Mouse (Mus musculus) hindbrain, embryonic 11.5 days (tissue): Measurements from ENCODE around the gene Syvn1. TPM values are rescaled to one million over a fixed set of nuclear protein-coding genes. Genes with fewer than 3 reads are reported as not detected.

Source experiments
- ATAC-seq: fragments of 200-750 bp; cut with Nextera tagmentation; 2 replicates; pipeline ENCODE4 v1.8.0; 2017; ENCODE audit warnings: mild to moderate bottlenecking, moderate TSS enrichment, moderate library complexity; ENCODE audit not compliant: low FRiP score
- DNase-seq: peaks from one replicate; pipeline ENCODE4 v3.0.0-alpha.2; 2015; ENCODE audit warnings: low spot score
- H3K27ac ChIP-seq: fragments of 300-500 bp; sonication (generic); 2 replicates; pipeline ENCODE4 v1.5.1; 2014; ENCODE audit warnings: mild to moderate bottlenecking, low read depth, low read length
- H3K27me3 ChIP-seq: fragments of 300-500 bp; sonication (generic); 2 replicates; pipeline ENCODE4 v1.6.1; 2014; ENCODE audit warnings: mild to moderate bottlenecking, low read length, moderate library complexity, mixed read lengths; ENCODE audit not compliant: control insufficient read depth, insufficient read depth
- H3K36me3 ChIP-seq: fragments of 300-500 bp; sonication (generic); 2 replicates; pipeline ENCODE4 v1.6.1; 2014; ENCODE audit warnings: mild to moderate bottlenecking, low read length, moderate library complexity, mixed read lengths; ENCODE audit not compliant: control insufficient read depth, insufficient read depth
- H3K4me1 ChIP-seq: fragments of 300-500 bp; sonication (generic); replicated peaks from 2 replicates; pipeline ENCODE4 v1.6.1; 2014; ENCODE audit warnings: low read length, mixed read lengths; ENCODE audit not compliant: control insufficient read depth, insufficient read depth
- H3K4me2 ChIP-seq: fragments of 300-500 bp; sonication (generic); replicated peaks from 2 replicates; pipeline ENCODE4 v1.6.1; 2014; ENCODE audit warnings: mild to moderate bottlenecking, low read depth, low read length
- H3K4me3 ChIP-seq: fragments of 300-500 bp; sonication (generic); 2 replicates; pipeline ENCODE4 v1.5.1; 2014; ENCODE audit warnings: low read depth, low read length
- H3K9ac ChIP-seq: fragments of 300-500 bp; sonication (generic); 2 replicates; pipeline ENCODE4 v1.6.1; 2014; ENCODE audit warnings: low read depth, low read length
- H3K9me3 ChIP-seq: fragments of 300-500 bp; sonication (generic); 2 replicates; pipeline ENCODE4 v1.6.1; 2016; ENCODE audit warnings: low read length; ENCODE audit not compliant: control insufficient read depth
- WGBS: fragments of 180-500 bp; shearing (Covaris S2); extraction: QIAGEN DNeasy Blood & Tissue Kit; methylation state at CpG from one replicate; pipeline ENCODE4 v1.1.7; 2014; 5-methylcytosine and 5-hydroxymethylcytosine counted together
- polyA plus RNA-seq: library from polyadenylated mRNA; unstranded; fragments of >200 nt; fragmentation: Nextera tagmentation; extraction: Ambion mirVana; gene quantifications from 2 replicates; pipeline ENCODE4 v1.2.1, GENCODE M21; 2014

Gene Syvn1
- polyA plus RNA-seq, 1 experiment from 2014 or later = 27.1 TPM

DNA sequence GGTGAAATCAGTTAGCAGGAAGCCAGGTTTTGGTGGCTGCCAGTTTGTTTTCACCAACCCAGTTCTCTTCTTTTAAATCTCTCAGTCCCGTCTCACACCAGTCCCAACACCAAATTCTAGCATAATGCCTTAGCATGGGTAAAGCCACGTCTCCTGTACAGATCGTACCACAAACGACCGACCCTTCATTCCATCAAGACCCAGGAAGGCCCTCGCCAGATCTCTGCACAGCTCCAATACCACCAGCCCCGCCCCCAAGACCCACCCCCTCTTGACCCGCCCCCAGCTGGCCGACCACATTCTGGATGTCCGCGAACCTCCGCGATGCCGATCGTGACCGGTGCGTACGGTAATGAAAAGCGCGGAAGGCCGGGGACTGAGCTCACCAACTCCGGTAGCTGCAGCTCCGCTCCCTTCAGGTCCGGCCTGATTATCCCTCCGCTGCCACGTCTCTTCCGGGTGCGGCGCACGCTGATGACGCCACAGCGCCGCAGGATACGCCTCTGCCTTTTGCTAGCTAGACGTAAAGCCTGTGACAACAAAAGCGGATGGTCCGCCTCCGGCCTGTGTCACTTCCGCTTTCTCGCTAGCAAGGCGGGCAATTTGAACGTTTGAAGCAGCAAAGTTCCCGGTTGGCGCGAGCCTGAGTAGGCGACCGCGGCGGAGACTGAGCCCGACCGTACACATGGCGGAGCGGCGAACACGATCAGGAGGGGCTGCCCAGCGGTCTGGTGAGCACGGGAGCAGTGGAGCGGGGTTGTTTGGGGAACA is 38.3 kb downstream of the Syvn1 start, which contains the start of the genes Zfpl1 and Cdca5:
Gene Zfpl1, minus strand, starts transcription at position 479 of the 771 bp plus-strand sequence.
Gene Cdca5, plus strand, starts transcription at position 506 of the 771 bp plus-strand sequence.
- peak; percentile 89 for ATAC-seq
- Histone ChIP-seq H3K9me3 (no peaks in the 10 kb centered on the region), H3K4me1 (peaks cover 6% of the 10 kb centered on the region), H3K4me3 (peak within 1 kb of the TSS; percentile 78), H3K27me3 (no peaks in the 10 kb centered on the region), H3K9ac (peak within 1 kb of the TSS; percentile 73), H3K4me2 (peak within 1 kb of the TSS; percentile 90), H3K27ac (peak within 1 kb of the TSS; percentile 58; the same call in 1 of the 2 replicates), H3K36me3 (no peaks in the 10 kb centered on the region; the same call in 1 of the 2 replicates)
- peak; percentile 100 for DNase-seq
- under 1% methylated on average over 58 of the region's 58 CpGs for WGBS

DNA sequence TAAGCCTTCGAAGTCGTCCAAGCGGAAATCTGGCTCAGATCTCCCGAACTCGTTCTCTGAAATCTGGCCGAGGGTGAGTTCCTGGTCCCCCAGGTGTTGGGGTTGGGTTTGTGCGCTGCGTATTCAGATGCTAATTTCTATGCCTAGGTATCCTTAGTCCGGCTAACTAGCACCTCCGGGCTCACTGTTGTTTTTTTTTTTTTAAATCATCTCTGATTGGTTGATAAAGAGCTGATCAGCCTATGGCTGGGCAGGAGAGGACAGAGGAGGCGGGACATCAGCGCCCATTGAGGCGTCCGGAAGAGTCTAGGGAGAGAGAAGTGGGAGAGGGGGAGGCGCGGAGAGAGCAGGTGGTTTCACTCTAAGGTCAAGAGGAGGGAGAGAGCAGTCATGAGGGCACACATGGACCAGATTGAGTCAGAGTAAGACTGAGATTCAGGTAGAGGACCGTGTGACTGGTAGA is 39.1 kb downstream of the Syvn1 start:
- peak overlapping the region; percentile 59 for H3K9ac ChIP-seq
- peak overlapping the region; percentile 90 for H3K4me2 ChIP-seq
- H3K27ac ChIP-seq = no peak overlapping the region
- H3K4me3 ChIP-seq = peak overlapping the region; percentile 78
- peak; percentile 78 for ATAC-seq
- H3K9me3 ChIP-seq = no peaks in the 10 kb centered on the region
- peak; percentile 77 for DNase-seq
- peaks cover 6% of the 10 kb centered on the region for H3K4me1 ChIP-seq
- no peaks in the 10 kb centered on the region for H3K27me3 ChIP-seq
- WGBS = under 1% methylated on average over 17 of the region's 17 CpGs
- H3K36me3 ChIP-seq = peaks cover 3% of the 10 kb centered on the region

DNA sequence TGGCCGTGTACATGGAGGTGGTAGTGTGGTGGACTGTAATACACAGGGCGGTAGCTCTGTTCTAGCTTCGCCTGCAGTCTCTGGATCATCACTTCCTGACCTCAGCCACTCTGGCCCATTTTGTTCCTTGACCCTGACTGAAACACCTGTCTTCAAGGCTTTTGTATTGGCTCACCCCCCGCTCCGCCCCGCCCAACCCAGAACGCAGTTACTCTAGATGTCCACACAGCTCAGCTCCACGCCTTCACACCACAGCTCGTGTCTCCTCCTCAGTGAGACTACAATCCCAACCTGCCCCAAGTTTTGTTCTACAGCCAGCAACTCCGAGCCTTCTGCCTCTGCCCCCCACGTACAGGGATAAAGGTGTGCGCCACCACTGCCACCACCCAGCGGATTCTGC is 42.5 kb downstream of the Syvn1 start:
- H3K4me1 ChIP-seq = peaks cover 4% of the 10 kb centered on the region
- peaks cover 12% of the 10 kb centered on the region for H3K36me3 ChIP-seq

DNA sequence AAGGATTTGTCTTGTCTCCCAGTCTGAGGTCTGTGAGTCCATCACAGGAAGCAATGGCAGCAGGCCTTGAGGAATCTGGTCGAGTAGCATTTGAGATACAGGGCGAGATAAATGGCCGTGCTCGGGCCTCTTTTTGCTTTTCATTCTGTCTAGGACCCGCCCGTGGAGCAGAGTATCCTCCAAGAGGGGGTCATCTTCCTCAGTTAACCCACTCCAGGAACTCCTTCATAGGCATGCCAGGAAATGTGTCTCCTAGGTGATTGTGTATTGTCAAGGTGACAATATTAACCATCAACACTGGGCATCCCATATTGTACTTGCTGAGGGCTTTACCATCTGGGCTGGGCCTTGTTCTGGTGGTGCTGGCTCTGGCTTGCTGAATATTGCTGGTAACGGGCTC is 47.7 kb downstream of the Syvn1 start, which contains the start of gene AC131692.1:
Gene AC131692.1, plus strand, starts transcription at position 301 of the 400 bp plus-strand sequence.
- no peak within 1 kb of the TSS for H3K27ac ChIP-seq
- no peaks in the 10 kb centered on the region for H3K4me1 ChIP-seq
- ATAC-seq (no peak), DNase-seq (no peak)
- H3K9me3 ChIP-seq = no peaks in the 10 kb centered on the region
- no peak within 1 kb of the TSS for H3K9ac ChIP-seq
- H3K36me3 ChIP-seq = peaks cover 12% of the 10 kb centered on the region
- H3K27me3 ChIP-seq = no peaks in the 10 kb centered on the region
- H3K4me2 ChIP-seq = no peak within 1 kb of the TSS
- no peak within 1 kb of the TSS for H3K4me3 ChIP-seq
- 91% methylated on average over 7 of the region's 7 CpGs for whole genome bisulfite sequencing

More for the DNA sequence above, 42.5 kb downstream of the Syvn1 start:
- H3K4me3 ChIP-seq = no peak overlapping the region
- H3K9me3 ChIP-seq = no peaks in the 10 kb centered on the region
- DNase-seq (no peak), ATAC-seq (no peak)
- H3K27ac ChIP-seq = no peak overlapping the region
- no peaks in the 10 kb centered on the region for H3K27me3 ChIP-seq
- H3K4me2 ChIP-seq = no peak overlapping the region
- WGBS = 98% methylated on average over 13 of the region's 13 CpGs
- no peak overlapping the region for H3K9ac ChIP-seq

DNA sequence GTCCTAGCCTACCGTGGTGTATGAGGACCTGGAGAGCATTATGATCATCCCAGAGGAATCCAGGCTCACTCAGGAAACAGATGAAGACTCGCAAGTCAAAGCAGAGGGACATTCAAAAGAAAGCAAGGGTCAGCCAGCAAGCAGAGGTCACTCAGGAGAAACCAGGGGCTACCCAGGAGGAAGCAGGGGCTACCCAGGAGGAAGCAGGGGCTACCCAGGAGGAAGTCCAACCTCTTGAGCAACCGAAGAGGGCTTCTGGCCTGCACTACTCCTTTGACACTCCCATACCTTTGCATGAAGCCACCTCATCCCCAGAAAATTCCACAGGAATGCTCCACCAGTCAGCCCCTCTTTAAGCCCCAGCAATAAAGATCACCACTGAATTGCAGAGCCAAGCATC is 51.5 kb downstream of the Syvn1 start:
- no peaks in the 10 kb centered on the region for H3K9me3 ChIP-seq
- H3K36me3 ChIP-seq = no peaks in the 10 kb centered on the region
- H3K4me2 ChIP-seq = no peak overlapping the region
- H3K27me3 ChIP-seq = no peaks in the 10 kb centered on the region
- no peak overlapping the region for H3K9ac ChIP-seq
- H3K27ac ChIP-seq = no peak overlapping the region
- DNase-seq = no peak
- H3K4me3 ChIP-seq = no peak overlapping the region
- 81% methylated on average over 3 of the region's 3 CpGs for WGBS
- no peak for ATAC-seq
- no peaks in the 10 kb centered on the region for H3K4me1 ChIP-seq

DNA sequence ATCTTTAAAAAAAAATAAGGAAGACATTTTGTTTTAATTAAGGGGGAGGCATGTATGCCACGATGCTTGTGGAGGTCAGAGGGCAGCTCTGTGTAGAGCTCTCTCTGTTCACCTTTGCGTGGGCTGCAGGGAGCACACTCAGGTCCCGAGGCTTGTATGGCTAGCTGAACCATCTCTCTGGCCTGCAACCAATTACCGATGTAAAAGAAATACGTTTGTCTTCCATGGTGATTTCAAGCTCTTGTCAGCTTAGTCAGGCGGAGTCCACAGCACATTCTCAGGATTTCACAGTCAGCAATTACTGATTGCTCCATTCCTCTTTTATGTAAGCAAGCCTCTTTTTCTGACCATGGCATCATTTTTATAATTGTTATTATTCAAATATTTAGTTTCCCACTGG is 54.8 kb downstream of the Syvn1 start:
- DNase-seq (no peak), ATAC-seq (no peak)
- Histone ChIP-seq H3K9ac (no peak overlapping the region), H3K27me3 (no peaks in the 10 kb centered on the region), H3K4me1 (no peaks in the 10 kb centered on the region), H3K4me2 (no peak overlapping the region), H3K27ac (no peak overlapping the region), H3K4me3 (no peak overlapping the region), H3K36me3 (no peaks in the 10 kb centered on the region), H3K9me3 (no peaks in the 10 kb centered on the region)
- WGBS = 54% methylated on average over 6 of the region's 6 CpGs

DNA sequence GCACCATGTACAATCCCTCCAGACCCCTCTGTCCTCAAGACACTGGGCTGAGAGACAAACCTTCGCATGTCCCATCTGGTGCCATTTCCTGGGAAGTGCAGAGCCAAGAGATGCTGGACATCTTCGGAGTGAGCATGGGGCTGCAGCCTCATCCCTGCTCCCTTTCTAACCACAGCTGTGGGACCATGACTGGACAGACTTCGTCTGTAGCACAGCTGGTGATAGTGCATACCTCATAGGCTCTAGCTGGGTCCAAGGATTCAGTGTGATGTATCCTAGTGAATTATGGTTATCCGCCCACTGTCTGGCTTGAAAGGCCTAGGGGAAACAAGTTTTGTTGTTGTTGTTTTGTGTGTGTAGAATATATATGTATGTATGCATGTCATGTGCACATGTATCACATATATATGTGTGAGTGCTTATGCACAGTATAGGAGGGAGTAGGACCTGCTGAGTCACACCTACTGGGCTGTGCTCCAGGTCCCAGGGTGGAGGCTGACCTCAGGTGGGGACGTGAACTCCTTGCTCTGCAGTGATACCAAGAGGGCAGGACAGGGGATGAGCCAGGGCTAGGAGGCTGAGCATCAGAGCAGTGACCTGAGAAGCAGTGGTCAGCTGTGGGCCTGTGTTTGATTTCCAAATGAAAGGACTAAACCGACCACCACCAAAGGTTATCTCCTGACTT is 55.9 kb downstream of the Syvn1 start:
- Histone ChIP-seq H3K9me3 (no peaks in the 10 kb centered on the region), H3K27me3 (no peaks in the 10 kb centered on the region), H3K36me3 (no peaks in the 10 kb centered on the region), H3K27ac (no peak overlapping the region), H3K9ac (0 out of 2 replicates have a peak overlapping the region, but pooled peaks have one; percentile 7), H3K4me3 (no peak overlapping the region), H3K4me1 (no peaks in the 10 kb centered on the region), H3K4me2 (no peak overlapping the region)
- WGBS = 80% methylated on average over 6 of the region's 6 CpGs
- no peak for DNase-seq
- ATAC-seq = no peak
